Comparison of ENCODE assay signal across 8 mouse cellular contexts in the genomic region with DNA sequence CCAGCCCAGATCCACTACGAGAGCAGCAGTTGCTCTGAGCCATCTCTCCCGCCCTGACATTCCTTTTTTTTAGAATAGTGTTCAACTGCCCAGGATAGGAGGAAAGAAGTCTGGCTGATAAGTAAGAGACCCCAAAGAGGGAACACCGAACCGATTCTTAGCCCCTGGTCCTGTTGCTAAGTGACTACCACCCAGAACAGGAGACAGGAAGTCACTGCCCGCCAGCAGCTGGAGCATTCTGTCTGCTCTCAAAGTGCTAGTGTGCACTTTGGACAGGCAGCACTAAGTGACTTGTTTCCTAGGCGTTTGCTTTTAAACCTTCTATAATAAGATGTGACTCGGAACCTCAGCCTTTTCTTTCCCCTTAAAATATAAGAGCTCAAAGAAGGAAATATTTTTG. TPM values are rescaled to one million over a fixed set of nuclear protein-coding genes. Genes with fewer than 3 reads are reported as not detected.
DNase-seq lines count a peak whose midpoint lies in the region; ATAC-seq lines count a peak whose summit lies in the region.

No protein-coding gene starts in this region.

- no peak overlapping the region for H3K4me2 ChIP-seq in kidney, embryonic 14.5 days (replicated peaks; ENCODE audit: low read depth, low read length)
- no peak overlapping the region for H3K4me2 ChIP-seq in kidney, embryonic 16.5 days (replicated peaks; ENCODE audit: low read depth, low read length)

- no peaks in the 10 kb centered on the region for H3K27me3 ChIP-seq in kidney, embryonic 14.5 days (ENCODE audit: control insufficient read depth, insufficient read depth, low read length)
- no peaks in the 10 kb centered on the region for H3K27me3 ChIP-seq in kidney, embryonic 16.5 days (ENCODE audit: insufficient read depth, low read length)

- no peaks in the 10 kb centered on the region for H3K9me3 ChIP-seq in kidney, embryonic 14.5 days (ENCODE audit: control insufficient read depth, low read length)
- H3K9me3 ChIP-seq in kidney, embryonic 16.5 days (ENCODE audit: low read length) = no peaks in the 10 kb centered on the region

- H3K36me3 ChIP-seq in kidney, embryonic 14.5 days (ENCODE audit: control insufficient read depth, insufficient read depth, low read length) = peaks cover 24% of the 10 kb centered on the region
- peaks cover 19% of the 10 kb centered on the region for H3K36me3 ChIP-seq in kidney, embryonic 16.5 days (ENCODE audit: insufficient read depth, low read length)

- 0 out of 2 replicates have a peak, but pooled peaks cover 2% of the 10 kb centered on the region for H3K4me1 ChIP-seq in kidney, embryonic 14.5 days (ENCODE audit: control insufficient read depth, insufficient read depth, low read length)
- peaks cover 13% of the 10 kb centered on the region for H3K4me1 ChIP-seq in kidney, embryonic 16.5 days (ENCODE audit: insufficient read depth, low read length)

- no peak overlapping the region for H3K27ac ChIP-seq in kidney, embryonic 14.5 days (ENCODE audit: low read depth, low read length)
- peak overlapping the region; percentile 71 for H3K27ac ChIP-seq in kidney, embryonic 16.5 days (ENCODE audit: low read length)

- ATAC-seq in kidney, embryonic 14.5 days (ENCODE audit: low FRiP score, low TSS enrichment) = no peak
- no peak for ATAC-seq in kidney, embryonic 16.5 days (ENCODE audit: low FRiP score, low TSS enrichment)

- no peak overlapping the region for H3K9ac ChIP-seq in kidney, embryonic 14.5 days (ENCODE audit: low read depth, low read length)
- 0 out of 2 replicates have a peak overlapping the region, but pooled peaks have one; percentile 8 for H3K9ac ChIP-seq in kidney, embryonic 16.5 days (replicated peaks; ENCODE audit: low read length)

- no peak overlapping the region for H3K4me3 ChIP-seq in kidney, embryonic 14.5 days (ENCODE audit: low read length)
- H3K4me3 ChIP-seq in kidney, embryonic 16.5 days (ENCODE audit: low read length) = no peak overlapping the region

- WGBS in kidney, embryonic 14.5 days = 72% methylated on average over 7 of the region's 7 CpGs
- WGBS in kidney, embryonic 16.5 days = 58% methylated on average over 7 of the region's 7 CpGs

- DNase-seq in kidney, adult 11 months = peak; percentile 36
- DNase-seq in thymus, postnatal 4 days = peak; percentile 47
- no peak for DNase-seq in thymus, postnatal 10 days (ENCODE audit: low spot score in 2 of 2)
- peak; percentile 28 for DNase-seq in yolk sac, embryonic 10.5 days (ENCODE audit: low spot score)
- no peak for DNase-seq in right cerebral cortex, postnatal 14 days
- no peak for DNase-seq in adrenal gland, adult 8-10 months

RNA-seq across cellular contexts. Expression of gene Itgae, which starts 5.0 kb away (rescaled TPM):
- polyA plus RNA-seq in kidney, embryonic 14.5 days (2014; fragmentation: Nextera tagmentation; extraction: Ambion mirVana) = 0.20 and 0.24 TPM in 2 replicates
- polyA plus RNA-seq in kidney, embryonic 16.5 days (2015; fragmentation: Nextera tagmentation; extraction: Ambion mirVana) = 0.24 and 0.44 TPM in 2 replicates
- under 1 TPM; 0.49 to 0.91 (median 0.60) TPM for total RNA-seq in adrenal gland, adult 8-10 months (2022)

RNA-seq across cellular contexts. Expression of gene Ncbp3, which starts 37.8 kb away (rescaled TPM):
- 8.7 and 12.9 TPM in 2 replicates for polyA plus RNA-seq in kidney, embryonic 14.5 days (2014; fragmentation: Nextera tagmentation; extraction: Ambion mirVana)
- 11.1 and 12.7 TPM in 2 replicates for polyA plus RNA-seq in kidney, embryonic 16.5 days (2015; fragmentation: Nextera tagmentation; extraction: Ambion mirVana)
- 10 to 100 TPM; 11.7 to 19.3 (median 14.4) TPM for total RNA-seq in adrenal gland, adult 8-10 months (2022)

RNA-seq across cellular contexts. Expression of gene Haspin, which starts 52.7 kb away (rescaled TPM):
- polyA plus RNA-seq in kidney, embryonic 14.5 days (2014; fragmentation: Nextera tagmentation; extraction: Ambion mirVana) = 14.5 and 19.5 TPM in 2 replicates
- 16.9 and 18.5 TPM in 2 replicates for polyA plus RNA-seq in kidney, embryonic 16.5 days (2015; fragmentation: Nextera tagmentation; extraction: Ambion mirVana)
- under 1 TPM; 0.26 to 0.71 (median 0.49) TPM for total RNA-seq in adrenal gland, adult 8-10 months (2022)

Comparison
In these comparisons a context has a peak if more than half of its experiments do, and no peak if none do; other contexts are left out.
1. DNase-seq: peak in kidney, adult 11 months (single experiment), thymus, postnatal 4 days (single experiment) and yolk sac, embryonic 10.5 days (single experiment); none in thymus, postnatal 10 days (0 of 2), right cerebral cortex, postnatal 14 days (single experiment) and adrenal gland, adult 8-10 months (single experiment).